Mouse (Mus musculus): Measurements from ENCODE around the gene Grhl3.

The Grhl3 gene

GRCm38 (mm10) chr4:135526039-135526710, 47.3 kb downstream of the Grhl3 start:
- no peak for DNase-seq

GRCm38 (mm10) chr4:135525057-135525456, 48.4 kb downstream of the Grhl3 start:
- DNase-seq = no peak

GRCm38 (mm10) chr4:135523939-135524338, 49.5 kb downstream of the Grhl3 start:
- DNase-seq = no peak

GRCm38 (mm10) chr4:135520421-135520820, 53.0 kb downstream of the Grhl3 start:
- no peak for DNase-seq

DNA sequence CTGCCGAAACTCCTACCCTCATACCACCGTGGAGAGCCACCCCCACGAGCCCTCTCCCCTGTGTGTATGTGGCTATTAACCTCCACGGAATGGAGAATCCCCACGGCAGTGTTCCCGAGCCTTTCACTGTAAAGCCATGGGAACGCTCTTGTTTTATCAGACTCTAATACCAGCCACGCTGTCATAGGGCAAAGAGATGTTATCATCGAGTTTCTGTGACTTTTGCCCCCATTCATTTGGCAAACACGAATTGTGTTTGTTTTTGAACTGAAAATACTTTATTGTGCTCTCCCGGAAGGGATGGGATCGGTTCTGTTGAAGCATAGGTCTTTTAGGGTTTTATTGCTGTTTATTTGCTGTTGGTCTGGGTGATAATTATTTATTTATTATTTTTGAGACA, 55.3 kb downstream of the Grhl3 start:
- DNase-seq = no peak

DNA sequence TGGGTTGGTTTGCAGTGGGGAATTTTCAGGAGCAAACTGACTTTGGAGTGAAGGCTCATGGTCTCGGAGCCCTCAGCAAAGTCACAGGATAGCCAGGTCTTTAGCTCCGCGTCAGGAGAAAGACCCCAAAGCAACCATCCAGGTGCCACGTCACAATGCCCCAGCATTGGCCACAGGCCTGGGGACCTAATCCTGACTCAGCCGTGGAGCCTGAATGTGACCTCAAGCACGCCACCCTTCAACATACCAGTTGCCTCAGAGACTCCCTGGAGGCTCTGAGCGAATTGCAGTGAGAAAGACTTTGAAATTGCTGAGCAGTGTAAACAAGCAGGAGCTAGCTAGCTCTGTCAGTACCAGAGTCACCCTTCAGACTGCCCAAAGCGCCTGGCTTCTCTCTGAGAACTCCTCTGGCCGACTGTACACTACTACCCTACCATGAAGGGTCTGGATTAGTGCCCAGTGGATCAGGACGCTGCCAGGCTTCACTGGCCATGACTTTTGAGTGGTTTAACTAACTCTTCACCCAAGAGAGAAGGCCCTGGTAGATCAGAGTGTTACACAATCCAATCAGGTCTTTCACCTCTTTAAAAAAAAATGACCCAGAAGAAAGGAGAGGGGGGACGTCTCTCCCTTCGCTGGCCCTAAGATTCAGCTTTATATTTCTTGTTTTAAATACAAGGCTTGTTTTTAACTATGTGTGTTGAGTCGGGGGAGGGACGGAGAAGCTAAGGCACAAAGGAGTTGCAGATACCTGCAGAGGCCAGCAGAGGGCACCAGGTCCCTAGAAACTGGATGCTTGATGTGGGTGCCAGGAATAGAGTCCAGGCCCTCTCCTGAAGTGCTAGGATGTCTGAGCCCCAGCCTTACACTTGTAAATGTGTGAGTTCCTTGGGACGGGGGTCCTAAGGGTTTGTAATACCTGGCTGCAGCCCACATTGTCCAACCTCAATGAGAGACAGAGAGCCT, 56.8 kb downstream of the Grhl3 start:
- DNase-seq = peak; percentile 73

- no peak for DNase-seq
These were observed 58.5 kb downstream of the Grhl3 start for GRCm38 (mm10) chr4:135514925-135515324.

DNA sequence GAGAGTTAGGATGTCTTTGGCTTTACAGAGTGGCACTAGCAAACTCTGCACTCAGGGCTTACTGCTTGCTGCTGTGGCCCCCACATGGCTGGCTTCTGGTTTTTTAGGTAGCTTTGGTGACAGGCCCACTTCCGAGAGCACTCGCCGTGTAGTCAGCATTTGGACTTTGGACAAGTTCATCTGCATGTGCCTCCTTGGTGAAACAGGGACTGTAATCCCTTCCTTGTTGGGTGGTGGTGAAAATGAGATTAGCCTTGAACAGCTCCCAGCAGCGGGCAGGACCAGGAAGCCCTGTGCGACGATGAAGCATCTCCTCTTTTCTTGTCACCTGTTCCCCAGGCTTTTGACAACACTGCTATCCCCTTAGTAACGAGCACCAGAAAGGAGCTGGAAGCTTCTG, 59.6 kb downstream of the Grhl3 start:
- DNase-seq = no peak

DNA sequence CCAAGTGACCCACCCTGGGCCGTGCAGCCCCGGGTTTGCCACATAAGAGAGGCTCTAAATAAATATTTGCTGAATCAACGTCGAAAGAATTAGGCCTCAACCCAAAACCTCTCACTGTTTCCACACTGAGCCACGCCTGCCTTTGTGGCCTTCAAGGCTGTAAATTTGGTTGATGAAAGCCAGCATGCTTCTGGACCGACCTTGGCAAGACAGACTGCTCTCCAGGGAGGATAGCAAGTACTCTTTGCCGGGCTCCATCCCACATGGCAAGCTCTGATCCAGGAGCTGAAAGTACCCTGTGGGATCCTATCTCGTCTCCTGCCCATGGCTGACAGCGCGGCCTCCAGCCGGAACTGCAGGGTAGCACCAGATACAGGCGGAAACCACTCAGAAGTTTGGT, 63.9 kb downstream of the Grhl3 start:
- no peak for DNase-seq

GRCm38 (mm10) chr4:135508419-135509039, 64.9 kb downstream of the Grhl3 start:
- peak; percentile 87 for DNase-seq

- peak; percentile 27 for DNase-seq
These were observed 65.7 kb downstream of the Grhl3 start for GRCm38 (mm10) chr4:135507547-135508350.

DNA sequence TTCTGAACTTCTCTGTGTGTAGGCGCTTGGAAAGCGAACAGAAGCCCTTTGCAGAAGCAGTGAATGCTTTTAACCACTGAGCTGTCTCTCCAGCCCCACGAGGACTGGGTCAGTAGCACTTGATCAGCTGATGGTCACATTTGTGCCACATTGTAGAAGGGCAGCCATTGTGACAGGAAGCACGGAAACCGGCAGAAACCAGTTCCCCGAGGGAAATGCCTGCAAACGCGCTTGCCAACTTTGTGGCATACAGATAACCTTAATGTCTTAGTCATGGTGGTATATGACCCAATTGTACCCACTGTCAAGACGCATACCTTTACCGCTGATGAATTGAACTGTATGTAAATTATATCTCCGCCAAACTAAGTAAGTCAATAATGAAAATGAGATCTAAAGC, 67.6 kb downstream of the Grhl3 start:
- DNase-seq = no peak

DNA sequence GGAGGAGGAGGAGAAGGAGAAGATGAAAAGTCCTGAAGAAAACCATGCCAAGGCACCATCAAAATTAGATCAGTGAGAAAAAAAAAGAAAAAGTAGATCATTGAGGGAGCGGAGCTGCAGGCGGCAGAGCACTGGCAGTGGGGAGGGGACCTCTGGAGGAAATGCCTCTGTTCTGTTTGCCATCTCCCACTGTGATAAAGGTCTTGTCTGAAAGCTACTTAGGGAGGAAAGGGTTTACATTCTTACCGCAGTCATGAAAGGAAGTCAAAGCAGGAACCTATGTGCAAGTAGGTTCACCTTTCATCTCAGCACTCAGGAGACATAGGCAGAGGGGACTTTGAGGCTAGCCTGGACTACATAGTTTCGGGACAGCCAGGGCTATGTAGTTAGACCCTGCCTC, 71.8 kb downstream of the Grhl3 start:
- DNase-seq = no peak

DNA sequence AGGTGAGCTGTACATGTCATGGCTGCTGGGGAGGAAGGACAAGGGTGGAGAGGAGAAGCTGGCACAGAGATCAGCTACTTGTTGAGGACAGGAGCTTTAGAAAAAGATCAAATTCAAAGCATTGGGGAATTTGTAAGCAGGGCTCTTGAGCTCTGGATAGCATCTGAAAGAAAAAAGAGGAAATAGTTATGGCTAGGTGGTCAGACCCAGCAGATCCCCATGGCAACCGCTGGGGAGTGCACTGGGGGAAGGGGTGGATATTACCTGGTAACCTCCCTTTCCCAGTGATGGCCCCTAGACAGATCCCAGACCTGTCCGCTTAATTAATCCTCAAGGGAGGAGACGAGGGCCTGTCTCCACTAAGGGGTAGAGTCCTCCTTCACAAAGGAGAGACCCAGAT, 73.6 kb downstream of the Grhl3 start:
- no peak for DNase-seq

DNA sequence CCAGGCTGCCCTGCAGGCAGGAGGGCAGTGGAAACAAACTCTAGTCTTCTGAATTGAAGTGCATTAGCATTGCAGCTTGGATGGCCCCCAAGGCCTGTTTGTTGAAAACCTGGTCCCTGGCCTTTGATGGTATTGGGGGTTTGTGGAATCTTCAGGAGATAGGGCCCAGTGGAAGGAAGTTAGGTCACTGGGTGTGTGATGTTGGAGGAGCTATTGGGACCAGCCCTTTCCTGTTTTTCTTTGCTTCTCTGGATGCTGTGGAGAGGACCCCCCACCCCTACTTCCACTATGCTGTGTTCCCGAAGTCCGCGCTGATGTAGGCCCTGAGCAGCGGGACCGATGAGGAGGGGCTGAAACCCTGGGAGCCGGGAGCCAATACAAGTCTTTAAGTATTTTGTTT, 75.3 kb downstream of the Grhl3 start:
- DNase-seq = peak; percentile 45

- DNase-seq = peak; percentile 74
These were observed 77.6 kb downstream of the Grhl3 start for GRCm38 (mm10) chr4:135495810-135496209.

- DNase-seq = no peak
These were observed 78.0 kb downstream of the Grhl3 start for GRCm38 (mm10) chr4:135495397-135495791.

DNA sequence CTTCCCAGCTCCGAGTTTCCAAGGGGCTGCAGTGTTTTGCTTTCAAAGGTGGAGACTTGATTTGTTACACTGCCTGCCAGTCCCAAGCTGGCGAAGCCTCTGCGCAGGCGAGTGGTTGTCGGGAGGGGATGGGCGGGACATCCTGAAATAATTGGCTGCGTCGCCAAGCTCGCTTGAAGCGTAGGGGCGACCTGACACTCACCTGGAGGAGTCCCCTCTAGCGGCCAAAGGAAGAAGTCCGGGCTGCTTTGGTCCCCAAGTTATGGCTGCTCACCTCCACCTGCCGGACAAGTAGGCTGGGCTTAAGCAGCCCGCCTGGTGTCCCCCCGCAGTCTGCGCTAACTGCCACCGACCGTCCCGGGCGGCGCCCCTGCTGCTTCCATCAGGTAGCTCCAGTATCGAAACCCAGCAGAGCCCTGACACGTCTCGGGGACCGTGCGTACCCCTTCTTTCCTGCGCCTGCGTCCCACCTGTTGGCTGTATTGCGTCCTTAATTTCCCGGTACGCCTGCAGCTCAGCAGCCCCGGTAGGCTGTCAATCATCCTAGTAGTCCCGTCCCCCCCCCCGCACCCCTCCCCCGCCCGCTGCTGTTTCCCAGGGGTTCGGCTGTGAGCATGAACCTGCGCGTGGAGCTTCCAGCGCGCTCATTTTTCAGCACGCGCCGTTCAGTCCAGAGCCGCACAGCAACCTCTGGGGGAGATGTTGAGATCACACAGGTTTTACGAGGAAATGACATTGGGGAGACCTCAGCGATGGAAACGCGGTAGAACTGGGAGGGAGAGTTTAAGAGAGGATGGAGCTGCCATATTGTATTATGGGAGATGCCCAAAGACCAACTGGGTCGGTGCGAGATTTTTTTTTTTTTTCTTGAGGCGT, 78.7 kb downstream of the Grhl3 start, which contains the start of the genes Stpg1 and Nipal3:
Stpg1 (plus strand) TSS at position 270 of the 876 bp plus-strand sequence.
Nipal3 (minus strand) TSS at position 518 of the 876 bp plus-strand sequence.
- DNase-seq = peak; percentile 94

DNA sequence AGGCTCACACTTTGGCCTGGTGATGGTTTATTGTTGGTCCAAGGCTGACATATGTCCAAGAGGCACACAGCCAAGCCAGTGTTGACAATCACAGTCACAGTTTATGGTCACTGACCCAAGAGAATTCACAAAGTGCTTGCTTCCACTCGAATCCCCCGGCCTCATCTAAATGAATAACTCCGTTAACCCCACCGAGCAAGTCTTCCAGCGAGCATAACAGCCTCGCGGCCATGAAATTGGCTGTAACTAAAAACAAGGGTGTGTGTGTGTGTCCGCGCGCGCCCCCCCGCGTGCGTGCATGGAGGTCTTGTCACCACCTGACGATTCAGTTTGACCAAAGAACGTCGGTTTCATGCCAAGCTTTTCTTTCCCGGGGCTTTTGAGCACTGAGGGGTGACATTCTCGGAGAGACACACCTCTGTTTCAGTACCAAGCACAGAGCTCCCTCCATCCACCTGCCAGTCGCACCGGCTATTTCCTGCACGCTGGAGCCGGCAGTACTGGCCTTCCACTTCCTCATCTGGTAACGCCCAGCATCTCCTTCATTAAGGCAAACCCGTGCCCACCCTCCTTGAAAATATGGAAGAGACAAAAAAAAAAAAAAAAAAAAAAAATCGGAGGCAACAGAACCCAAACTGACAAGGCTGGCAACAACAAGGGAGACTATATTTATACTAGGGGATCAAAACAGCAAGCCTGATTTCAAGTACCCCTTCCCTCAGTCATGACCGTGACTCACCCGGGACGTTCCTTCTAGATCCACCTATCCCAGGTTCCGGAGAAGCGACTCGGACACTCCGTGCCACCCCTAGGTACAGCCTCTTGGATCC, 79.5 kb downstream of the Grhl3 start:
- DNase-seq = peak; percentile 58

GRCm38 (mm10) chr4:135493271-135493670, 80.2 kb downstream of the Grhl3 start:
- peak; percentile 29 for DNase-seq
